Mouse (Mus musculus): ENCODE data around the gene Rabl2. TPM values are rescaled to one million over a fixed set of nuclear protein-coding genes. Genes with fewer than 3 reads are reported as not detected.

Rabl2 gene
- total RNA-seq, 4 experiments from 2014 or later = 9.4 to 20.8 (median 15.1) TPM

DNA sequence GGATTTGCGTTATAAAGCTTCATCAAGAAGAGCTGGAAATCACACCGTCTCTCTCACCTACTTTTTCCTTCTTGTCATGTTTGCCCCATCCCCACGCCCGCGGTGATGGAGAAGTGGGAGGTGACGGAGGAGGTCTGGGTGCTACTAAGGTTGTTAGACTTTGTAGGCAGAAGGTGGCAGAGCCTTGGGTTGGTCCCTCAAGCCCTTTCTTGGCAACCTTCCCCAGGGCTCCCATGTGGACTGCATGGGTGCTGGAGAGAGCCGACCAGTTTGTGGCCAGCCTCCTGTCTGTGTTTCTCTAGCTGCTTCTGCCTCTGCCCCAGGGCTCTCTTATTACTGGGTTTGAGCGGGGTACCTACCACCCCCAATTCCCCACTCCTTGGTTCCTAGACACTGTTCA is 41.2 kb downstream of the Rabl2 start:
- DNase-seq = no peak

DNA sequence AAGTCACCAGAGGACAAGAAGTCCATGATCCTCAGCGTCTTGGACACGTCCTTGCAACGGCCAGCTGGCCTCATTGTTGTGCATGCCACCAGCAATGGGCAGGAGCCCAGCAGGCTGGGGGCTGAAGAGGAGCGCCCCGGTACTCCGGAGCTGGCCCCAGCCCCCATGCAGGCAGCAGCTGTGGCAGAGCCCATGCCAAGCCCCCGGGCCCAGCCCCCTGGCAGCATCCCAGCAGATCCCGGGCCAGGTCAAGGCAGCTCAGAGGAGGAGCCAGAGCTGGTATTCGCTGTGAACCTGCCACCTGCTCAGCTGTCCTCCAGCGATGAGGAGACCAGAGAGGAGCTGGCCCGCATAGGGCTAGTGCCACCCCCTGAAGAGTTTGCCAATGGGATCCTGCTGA is 42.9 kb downstream of the Rabl2 start:
- DNase-seq = no peak

DNA sequence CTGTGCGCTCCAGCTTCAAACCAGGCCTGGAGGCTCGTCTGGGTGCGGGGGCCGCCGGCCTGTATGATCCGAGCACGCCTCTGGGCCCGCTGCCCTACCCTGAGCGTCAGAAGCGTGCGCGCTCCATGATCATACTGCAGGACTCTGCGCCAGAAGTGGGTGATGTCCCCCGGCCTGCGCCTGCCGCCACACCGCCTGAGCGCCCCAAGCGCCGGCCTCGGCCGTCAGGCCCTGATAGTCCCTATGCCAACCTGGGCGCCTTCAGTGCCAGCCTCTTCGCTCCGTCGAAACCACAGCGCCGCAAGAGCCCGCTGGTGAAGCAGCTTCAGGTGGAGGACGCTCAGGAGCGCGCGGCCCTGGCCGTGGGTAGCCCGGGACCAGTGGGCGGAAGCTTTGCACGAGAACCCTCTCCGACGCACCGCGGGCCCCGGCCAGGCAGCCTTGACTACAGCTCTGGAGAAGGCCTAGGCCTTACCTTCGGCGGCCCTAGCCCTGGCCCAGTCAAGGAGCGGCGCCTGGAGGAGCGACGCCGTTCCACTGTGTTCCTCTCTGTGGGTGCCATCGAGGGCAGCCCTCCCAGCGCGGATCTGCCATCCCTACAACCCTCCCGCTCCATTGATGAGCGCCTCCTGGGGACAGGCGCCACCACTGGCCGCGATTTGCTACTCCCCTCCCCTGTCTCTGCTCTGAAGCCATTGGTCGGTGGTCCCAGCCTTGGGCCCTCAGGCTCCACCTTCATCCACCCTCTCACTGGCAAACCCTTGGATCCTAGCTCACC is 43.7 kb downstream of the Rabl2 start:
- DNase-seq = no peak

DNA sequence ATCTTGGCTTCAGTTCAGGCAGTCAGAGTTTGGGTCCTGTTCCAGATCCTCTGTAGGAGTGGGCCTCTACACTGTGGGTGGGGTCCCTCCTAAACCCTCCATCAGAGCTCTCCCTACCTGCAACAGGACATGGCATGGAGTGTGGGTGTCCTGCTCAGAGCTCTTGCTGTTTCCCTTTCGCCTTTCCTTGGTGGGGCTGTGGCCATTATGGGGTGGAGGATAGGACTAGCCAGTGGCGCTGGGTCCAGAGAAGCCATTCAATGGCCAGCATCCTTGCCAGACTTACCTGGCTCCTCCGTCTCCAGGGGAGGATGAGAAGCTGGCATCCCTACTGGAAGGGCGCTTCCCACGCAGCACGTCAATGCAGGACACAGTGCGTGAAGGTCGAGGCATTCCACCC is 44.4 kb downstream of the Rabl2 start:
- no peak for DNase-seq

DNA sequence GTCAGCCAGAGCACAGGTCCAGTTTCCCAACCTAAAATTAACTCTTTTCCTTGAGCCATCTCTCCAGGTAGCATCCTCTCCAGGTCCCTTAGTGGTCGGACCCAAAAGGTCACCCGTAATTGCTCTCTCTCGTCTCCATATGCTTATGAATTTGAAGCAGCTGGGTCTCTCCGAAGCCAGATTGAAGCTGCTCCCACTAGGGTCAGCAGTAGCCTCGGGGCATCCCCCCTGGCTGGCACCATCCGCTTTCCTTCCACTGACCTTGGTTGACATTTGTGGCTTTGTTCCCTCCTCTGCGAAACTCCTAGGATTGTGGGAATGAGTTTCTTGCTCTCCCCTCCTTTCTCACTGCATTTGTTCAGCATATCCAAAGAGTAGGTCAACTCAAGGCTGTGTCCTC is 47.6 kb downstream of the Rabl2 start:
- no peak for DNase-seq

DNA sequence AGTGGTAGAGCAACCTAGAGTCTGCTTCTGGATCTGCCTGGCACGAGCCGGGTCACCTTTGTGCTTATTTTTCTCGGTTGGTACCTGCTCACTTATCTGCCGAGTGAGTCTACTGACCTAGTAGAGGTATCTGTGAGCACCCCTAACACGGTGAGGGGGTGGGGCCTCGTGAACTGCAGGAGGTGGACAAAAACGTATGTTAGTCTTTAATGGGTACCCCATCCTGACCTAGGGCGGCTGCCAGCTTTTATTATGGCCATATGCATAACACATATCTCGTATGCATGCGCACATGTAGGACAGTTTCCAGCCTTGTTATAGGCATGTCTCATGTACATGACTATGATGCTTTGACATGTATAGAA is 57.9 kb downstream of the Rabl2 start:
- DNase-seq = no peak

DNA sequence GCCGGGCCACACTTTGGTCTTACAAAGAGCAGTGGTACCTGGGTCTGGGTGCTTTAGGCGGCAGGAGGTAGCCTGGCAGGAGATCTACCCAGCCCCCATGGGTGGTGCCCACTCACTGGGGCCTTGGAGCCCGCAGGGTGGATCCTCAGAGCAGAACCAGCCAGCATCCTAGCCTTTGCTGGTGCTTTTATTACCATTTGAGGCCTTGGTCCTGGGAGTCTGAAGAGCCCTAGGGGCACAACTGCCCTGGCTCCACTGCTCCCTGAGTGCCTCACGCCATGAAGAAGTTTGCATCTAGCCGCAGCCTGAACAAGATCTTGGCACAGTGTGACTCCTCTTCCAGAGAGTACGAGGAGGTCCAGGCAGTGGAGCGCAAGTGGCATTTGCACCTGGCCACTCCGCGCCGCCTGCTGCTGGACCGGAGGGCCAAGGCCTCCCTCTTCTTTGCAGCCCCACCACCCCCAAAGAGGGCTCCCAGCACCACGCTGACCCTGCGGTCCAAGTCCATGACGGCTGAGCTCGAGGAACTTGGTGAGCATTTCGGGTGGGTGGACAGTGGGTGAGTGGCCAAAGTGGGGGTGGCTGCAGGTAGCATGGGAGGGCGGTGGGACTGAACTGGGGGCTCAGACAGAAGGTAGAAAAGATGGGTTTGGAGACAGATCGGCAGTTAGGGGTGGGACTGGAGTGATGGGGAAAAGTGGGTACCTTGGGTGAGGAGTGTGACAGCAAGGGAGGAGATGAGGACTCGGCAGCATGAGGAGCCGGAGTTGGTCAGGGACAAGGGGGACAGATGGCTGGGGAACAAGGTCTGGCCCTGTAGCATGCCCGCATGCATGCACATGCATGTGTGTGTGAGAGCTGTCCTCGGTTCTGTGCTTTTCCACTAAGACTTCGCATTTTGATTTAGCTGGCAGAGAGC is 58.5 kb downstream of the Rabl2 start:
- no peak for DNase-seq

Other genes starting within 250 kb of the Rabl2 start
- 10 to 100 TPM; 44.4 to 57.5 (median 48.6) TPM for gene Lmf2, start 236.3 kb downstream of the Rabl2 start, total RNA-seq (2022)
- gene Ncaph2, start 236.2 kb downstream of the Rabl2 start, total RNA-seq (2022) = 10 to 100 TPM; 79.1 to 93.1 (median 87.8) TPM
- 10 to 100 TPM; 18.7 to 28.6 (median 24.6) TPM for gene Sco2, start 218.1 kb downstream of the Rabl2 start, total RNA-seq (2022)
- gene Tymp, start 214.9 kb downstream of the Rabl2 start, total RNA-seq (2022) = under 1 TPM; 0.22 to 0.73 (median 0.51) TPM
- gene Odf3b, start 212.6 kb downstream of the Rabl2 start, total RNA-seq (2022) = under 1 TPM; 0.34 to 0.73 (median 0.43) TPM
- gene Klhdc7b, start 207.0 kb downstream of the Rabl2 start, total RNA-seq (2022) = under 1 TPM in 1 of 4 experiments, not detected in 3; 0.09 TPM
- gene Syce3, start 181.4 kb downstream of the Rabl2 start, total RNA-seq (2022) = not detected
- gene Cpt1b, start 166.1 kb downstream of the Rabl2 start, total RNA-seq (2022) = 10 to 100 TPM in 3 of 4 experiments, 1 to 10 TPM in 1; 6.3 to 68.6 (median 53.1) TPM
- 1 to 10 TPM; 1.1 to 2.3 (median 1.9) TPM for gene C730034F03Rik, start 162.3 kb downstream of the Rabl2 start, total RNA-seq (2022)
- 1 to 10 TPM in 2 of 4 experiments, not detected in 2; 1.2 to 1.5 TPM for gene Gm44502, start 162.2 kb downstream of the Rabl2 start, total RNA-seq (2022)
- 10 to 100 TPM; 47.0 to 76.2 (median 66.7) TPM for gene Chkb, start 162.0 kb downstream of the Rabl2 start, total RNA-seq (2022)
- 10 to 100 TPM; 14.3 to 19.0 (median 15.0) TPM for gene Mapk8ip2, start 138.0 kb downstream of the Rabl2 start, total RNA-seq (2022)
- 10 to 100 TPM; 16.9 to 32.5 (median 21.6) TPM for gene Arsa, start 114.5 kb downstream of the Rabl2 start, total RNA-seq (2022)
- 10 to 100 TPM; 29.1 to 61.2 (median 42.8) TPM for gene Shank3, start 92.3 kb downstream of the Rabl2 start, total RNA-seq (2022)
- gene Acr, start 23.6 kb downstream of the Rabl2 start, total RNA-seq (2022) = 1 to 10 TPM in 1 of 4 experiments, under 1 TPM in 3; 0.17 to 1.4 (median 0.71) TPM
- under 1 TPM; 0.16 to 0.55 (median 0.41) TPM for gene Syt10, start 249.9 kb upstream of the Rabl2 start, total RNA-seq (2022)